Mouse (Mus musculus) cerebellum, postnatal 10 days (tissue): ENCODE measurements at regions not wholly inside any gene's neighbourhood (a gene's known extent, or its start where the extent isn't known, plus 50 kb on each side); places are given as distances from the start of the nearest gene placed in this dataset.
"Not testable (repeated sequence)": the region's sequence is repeated elsewhere in the genome, so short reads cannot be mapped to it uniquely, and the experiment has no call there.

Experiments used
- DNase-seq, 2 experiments: peaks; one replicate each; pipeline ENCODE4 v3.0.0; 2021; ENCODE audit warnings: mixed read lengths in 2 of 2

DNA sequence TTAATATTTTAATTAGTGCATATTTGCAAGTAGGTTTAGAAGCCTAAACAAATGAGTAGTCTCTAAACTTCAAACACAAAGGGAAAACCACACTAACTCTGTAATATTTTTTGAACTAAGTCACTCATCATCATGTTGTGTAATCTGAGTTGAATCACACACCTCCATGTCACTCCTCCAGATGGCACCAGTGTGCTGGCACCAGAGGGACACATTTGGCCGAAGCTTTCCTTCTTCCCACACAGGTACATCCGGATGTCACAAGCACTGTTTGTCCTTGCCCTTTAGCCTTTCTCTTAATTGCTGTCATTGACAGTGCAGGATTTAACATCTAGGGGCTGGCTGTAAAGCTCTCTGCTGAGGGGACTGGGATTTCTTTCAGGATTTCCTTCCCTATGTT, 256.7 kb upstream of the Ccdc54 start:
- DNase-seq = peak; percentile 45 to 53

DNA sequence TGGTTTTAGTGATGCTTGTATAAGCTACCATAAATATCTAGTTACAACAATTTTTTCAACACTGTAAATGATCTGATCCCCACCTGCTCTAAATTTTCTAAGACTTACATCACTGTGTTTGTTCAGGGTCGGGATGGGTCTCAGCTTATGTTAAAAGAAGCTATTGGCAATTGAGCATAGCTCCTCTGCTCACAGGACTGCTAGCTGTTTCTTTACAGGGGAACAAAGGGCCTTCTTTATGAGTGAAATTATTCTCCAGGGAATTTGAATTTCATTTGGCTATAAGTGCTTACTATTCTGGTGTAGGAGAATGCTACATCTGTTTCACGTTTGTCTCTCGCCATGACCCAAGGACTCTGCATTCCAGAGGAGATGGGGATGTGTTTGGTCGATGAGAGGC, 255.6 kb upstream of the Ccdc54 start:
- DNase-seq = no peak

- peak; percentile 86 to 91 for DNase-seq
Measured at GRCm38 (mm10) chr16:50841677-50842580, 251.0 kb upstream of the Ccdc54 start.

GRCm38 (mm10) chr16:50841205-50841604, 250.3 kb upstream of the Ccdc54 start:
- DNase-seq = peak in 1 of 2 experiments; percentile 28

DNA sequence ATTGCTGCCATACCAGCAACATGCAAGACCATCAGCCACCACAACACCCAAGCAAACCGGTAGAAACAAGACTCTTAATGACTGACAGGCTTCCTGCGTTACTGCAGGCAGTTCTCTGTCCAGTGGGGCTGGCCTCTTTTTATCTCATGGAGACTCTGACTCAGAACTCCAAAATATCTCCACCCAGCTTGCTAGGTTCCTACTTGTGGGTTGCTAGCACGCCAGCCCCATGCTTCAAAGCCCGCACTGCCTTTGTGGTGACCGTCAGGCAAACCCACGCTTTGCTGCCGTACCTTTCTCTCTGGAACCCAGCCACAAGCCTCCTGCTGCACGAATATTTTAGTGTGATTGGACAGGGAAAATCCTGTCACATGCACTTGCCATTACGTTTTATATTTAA, 248.7 kb upstream of the Ccdc54 start:
- peak; percentile 13 to 17 for DNase-seq

- no peak for DNase-seq
Measured at GRCm38 (mm10) chr16:50837416-50837815, 246.5 kb upstream of the Ccdc54 start.

GRCm38 (mm10) chr16:50836457-50836856, 245.5 kb upstream of the Ccdc54 start:
- no peak for DNase-seq

DNA sequence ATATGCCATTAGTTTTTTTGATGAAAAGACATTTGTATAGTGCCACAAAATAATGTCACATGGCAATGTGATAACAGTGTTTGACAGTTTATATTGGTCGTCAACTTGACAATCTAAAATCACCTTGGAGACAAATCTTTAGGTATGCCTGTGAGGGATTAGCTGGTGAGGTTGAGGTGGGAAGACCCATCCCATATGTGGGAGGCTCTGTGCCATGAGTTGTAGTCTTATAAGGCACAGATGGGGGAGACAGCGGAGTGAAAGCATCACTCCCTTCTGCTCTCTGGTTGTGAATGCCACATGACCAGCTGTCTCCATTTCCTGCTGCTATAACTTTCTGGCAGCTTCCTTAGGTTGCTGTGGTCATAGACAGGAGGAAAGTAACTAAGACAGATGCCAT, 242.4 kb upstream of the Ccdc54 start:
- DNase-seq = peak in 1 of 2 experiments; percentile 7

DNA sequence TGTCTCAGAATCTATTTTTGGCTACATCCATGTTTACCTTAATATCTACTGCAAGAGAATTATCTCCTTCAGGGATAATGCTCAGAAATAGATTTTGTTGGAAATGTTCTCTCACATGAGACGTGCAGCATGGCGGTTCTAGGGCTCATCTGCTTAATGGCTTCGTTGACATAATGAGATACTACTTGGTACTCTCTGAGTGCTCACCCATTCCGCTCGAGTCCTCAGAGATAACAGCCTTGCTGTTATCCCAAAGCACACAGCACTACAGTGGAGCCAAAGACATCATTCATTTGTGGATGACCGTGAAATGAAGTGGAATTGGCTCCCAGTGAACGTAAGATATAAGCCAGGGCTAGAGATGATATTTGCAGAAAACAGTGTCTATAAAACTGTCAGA, 231.4 kb upstream of the Ccdc54 start:
- DNase-seq = no peak

DNA sequence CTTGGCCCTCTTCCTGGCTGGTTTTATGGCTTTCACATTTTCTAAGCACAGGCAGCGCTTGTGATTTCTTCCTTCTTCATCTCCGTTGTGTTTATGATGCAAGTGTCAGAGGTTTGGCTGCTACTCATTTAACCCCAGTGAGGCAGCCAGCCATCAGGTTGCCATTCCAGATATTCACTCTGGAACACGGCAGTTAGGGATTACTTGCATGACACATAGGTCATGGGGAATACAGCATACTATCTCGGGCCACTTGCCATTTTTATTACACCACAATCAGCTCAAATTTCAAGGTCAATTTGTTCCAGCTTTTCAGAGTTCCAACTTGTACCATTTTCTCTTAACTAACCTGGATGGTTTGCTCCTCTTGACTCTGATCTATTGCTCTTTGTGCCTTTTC, 223.7 kb upstream of the Ccdc54 start:
- no peak for DNase-seq

GRCm38 (mm10) chr16:50799145-50799794, 208.3 kb upstream of the Ccdc54 start:
- DNase-seq = peak; percentile 88 to 89

DNA sequence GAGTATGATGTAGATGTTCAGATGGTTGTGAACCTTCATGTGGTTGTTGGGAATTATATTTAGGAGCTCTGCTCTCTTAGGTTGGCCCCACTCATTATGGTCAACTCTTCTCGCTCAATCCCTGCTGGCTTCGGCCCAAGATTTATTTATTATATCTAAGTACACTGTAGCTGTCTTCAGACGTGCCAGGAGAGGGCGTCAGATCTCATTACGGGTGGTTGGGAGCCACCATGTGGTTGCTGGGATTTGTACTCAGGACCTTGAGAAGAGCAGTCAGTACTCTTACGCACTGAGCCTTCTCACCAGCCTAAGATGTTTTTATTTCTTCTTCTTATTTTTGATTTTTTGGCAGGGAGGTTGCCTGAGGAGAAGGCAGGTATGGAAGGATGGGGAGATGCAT, 207.1 kb upstream of the Ccdc54 start:
- DNase-seq = no peak

- DNase-seq = no peak
Measured at GRCm38 (mm10) chr16:50792960-50793359, 202.0 kb upstream of the Ccdc54 start.

GRCm38 (mm10) chr16:50792506-50792905, 201.6 kb upstream of the Ccdc54 start:
- no peak for DNase-seq

DNA sequence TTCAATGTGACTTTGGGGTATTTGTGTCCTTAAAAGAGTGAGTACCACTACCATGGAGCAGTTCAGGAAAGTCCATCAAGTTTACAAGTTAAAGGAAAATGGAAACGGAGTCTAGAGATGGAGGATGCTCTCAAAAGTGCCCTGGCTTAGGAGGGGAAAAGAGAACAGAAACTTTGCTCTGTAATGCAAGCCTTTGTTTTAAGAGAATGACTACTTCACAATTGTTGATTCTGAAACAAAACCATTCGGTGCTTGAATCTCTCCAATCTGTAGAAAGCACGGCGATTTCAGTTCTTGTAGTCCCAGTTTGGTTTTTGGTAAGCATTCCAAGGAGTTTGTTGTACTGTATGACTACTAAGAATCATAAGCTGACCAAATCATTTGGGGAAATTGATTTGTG, 197.7 kb upstream of the Ccdc54 start:
- DNase-seq = no peak

GRCm38 (mm10) chr16:50786199-50786598, 195.2 kb upstream of the Ccdc54 start:
- no peak for DNase-seq

DNA sequence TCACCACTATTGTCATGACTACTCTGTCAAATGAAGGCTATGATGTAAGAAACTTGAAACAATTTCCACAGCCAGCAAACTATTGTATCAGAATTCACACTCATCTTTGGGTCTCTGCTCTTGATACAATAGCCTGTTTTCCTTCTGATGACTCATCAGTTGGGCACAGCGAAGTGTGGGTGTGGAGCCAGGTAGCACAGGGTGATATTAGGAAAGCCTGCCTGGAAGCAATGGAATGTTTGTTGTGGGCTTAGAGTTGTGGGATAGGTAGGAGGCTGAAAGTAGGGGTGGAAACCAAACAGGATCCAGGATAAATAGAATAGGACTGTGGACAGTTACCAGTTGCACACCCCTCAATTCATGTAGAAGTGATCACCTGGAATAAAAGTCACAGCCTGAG, 194.4 kb upstream of the Ccdc54 start:
- no peak for DNase-seq

DNA sequence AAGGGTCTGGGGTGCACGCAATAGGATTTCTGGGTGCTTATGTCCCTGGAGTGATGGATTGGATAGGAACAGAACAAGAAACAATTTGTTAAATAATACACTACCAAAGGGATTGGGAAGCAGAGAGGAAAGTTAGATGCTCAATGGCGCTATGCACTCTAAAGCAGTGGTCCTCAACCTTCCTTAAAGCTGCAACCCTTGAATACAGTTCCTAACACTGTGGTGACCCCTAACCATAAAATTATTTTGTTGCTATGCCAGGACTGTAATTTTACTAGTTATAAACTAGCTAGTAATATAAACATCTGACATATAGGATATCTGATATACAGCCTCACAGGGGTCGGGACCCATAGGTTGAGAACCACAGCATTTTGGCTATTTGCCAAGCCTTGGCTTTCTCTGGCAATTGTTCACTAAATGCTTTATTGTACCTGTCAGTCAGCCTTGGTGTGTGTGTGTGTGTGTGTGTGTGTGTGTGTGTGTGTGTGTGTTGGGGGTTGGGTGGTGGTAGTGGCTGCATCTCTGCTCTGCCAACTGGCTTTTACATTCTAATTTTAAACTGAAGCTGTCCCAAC, 193.8 kb upstream of the Ccdc54 start:
- peak; percentile 11 to 14 for DNase-seq

DNA sequence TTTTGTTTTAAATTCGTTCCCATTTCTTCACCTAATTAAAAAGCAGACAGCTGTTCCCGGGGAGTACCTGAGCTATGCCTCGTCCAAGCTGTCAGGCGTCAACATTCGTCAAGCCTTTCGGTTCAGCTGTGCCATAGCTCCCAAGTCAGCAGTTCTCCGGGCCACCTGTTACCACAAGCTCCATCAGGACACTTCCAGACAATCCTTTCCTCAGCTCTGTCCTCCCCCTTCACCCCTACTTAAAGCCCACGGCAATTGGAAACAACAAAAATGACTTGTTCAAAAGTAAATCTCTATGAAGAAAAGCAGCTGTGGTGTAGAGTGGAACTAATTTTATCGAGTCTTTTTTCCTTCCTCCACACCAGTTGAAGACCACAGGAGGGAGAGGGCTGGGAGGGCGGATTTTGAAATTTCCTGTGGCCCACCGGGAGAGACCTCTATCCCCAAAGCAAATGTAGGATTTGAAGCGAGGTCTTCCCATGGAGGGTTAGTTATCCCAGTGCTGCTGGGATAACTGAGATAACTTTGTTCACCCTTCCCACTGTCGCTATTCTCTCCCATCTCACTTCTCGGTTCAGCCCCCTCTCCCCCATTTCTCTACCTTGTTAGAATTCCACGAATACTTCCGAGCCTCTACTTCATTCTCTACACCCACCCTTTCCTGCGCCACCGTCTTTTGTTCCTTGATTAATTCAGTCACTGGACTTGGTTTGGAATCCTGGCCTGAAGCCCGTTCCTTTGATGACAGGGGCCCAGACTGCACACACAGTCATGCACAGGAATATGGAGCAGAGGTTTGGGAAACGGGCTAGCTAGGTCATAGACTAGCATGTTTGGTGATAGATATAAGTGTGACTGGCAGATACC, 193.1 kb upstream of the Ccdc54 start:
- DNase-seq = peak; percentile 47 to 58

DNA sequence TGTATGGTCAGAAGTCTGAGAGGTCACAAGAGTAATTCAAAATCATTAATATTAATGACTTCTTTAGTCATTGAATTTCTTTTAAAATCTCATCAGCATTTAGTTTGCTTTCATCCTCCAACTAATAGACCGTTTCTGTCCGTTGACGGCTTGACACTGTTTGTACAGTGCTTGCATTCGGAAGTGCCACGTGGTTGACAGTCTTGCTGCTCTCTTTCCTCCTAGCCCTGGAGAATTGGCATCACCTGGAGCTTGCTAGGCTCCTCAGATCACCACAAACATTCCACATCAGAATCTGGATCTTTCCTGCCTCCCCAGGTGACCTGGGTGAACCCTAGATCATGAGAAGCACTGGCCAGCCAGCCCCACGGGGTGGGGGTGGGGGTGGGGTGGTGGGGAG, 192.3 kb upstream of the Ccdc54 start:
- no peak for DNase-seq

- DNase-seq = no peak
Measured at GRCm38 (mm10) chr16:50779030-50779784, 188.3 kb upstream of the Ccdc54 start.

GRCm38 (mm10) chr16:50774699-50775098, 183.7 kb upstream of the Ccdc54 start:
- not testable (repeated sequence) for DNase-seq
